Mouse (Mus musculus) hindbrain, embryonic 14.5 days (tissue): ENCODE measurements around the gene Serpina3b. TPM values are rescaled to one million over a fixed set of nuclear protein-coding genes. Genes with fewer than 3 reads are reported as not detected.
"Not testable (repeated sequence)": the region's sequence is repeated elsewhere in the genome, so short reads cannot be mapped to it uniquely, and the experiment has no call there.

Experiments
- ATAC-seq: fragments of 200-750 bp; cut with Nextera tagmentation; 2 replicates; pipeline ENCODE4 v1.8.0; 2017; ENCODE audit warnings: moderate number of reproducible peaks, mild to moderate bottlenecking, moderate TSS enrichment, moderate library complexity; ENCODE audit not compliant: low FRiP score
- DNase-seq: peaks from one replicate; pipeline ENCODE4 v3.0.0-alpha.2; 2015; ENCODE audit warnings: low spot score
- H3K27ac ChIP-seq: fragments of 300-500 bp; sonication (generic); 2 replicates; pipeline ENCODE4 v1.5.1; 2014; ENCODE audit warnings: mild to moderate bottlenecking, moderate library complexity
- H3K27me3 ChIP-seq: fragments of 300-500 bp; sonication (generic); 2 replicates; pipeline ENCODE4 v1.6.1; 2014; ENCODE audit warnings: mild to moderate bottlenecking, low read length, mixed read lengths; ENCODE audit not compliant: control insufficient read depth, insufficient read depth
- H3K36me3 ChIP-seq: fragments of 300-500 bp; sonication (generic); replicated peaks from 2 replicates; pipeline ENCODE4 v1.6.1; 2014; ENCODE audit not compliant: control insufficient read depth, insufficient read depth
- H3K4me1 ChIP-seq: fragments of 300-500 bp; sonication (generic); replicated peaks from 2 replicates; pipeline ENCODE4 v1.6.1; 2014; ENCODE audit warnings: antibody characterized with exemption, low read length, mixed read lengths; ENCODE audit not compliant: control insufficient read depth, insufficient read depth
- H3K4me2 ChIP-seq: fragments of 300-500 bp; sonication (generic); replicated peaks from 2 replicates; pipeline ENCODE4 v1.6.1; 2014; ENCODE audit warnings: mild to moderate bottlenecking, moderate library complexity
- H3K4me3 ChIP-seq: fragments of 300-500 bp; sonication (generic); replicated peaks from 2 replicates; pipeline ENCODE4 v1.5.1; 2014; ENCODE audit warnings: mild to moderate bottlenecking, low read length
- H3K9ac ChIP-seq: fragments of 300-500 bp; sonication (generic); 2 replicates; pipeline ENCODE4 v1.6.1; 2014
- H3K9me3 ChIP-seq: fragments of 300-500 bp; sonication (generic); 2 replicates; pipeline ENCODE4 v1.6.1; 2016; ENCODE audit warnings: low read length; ENCODE audit not compliant: control insufficient read depth
- WGBS: fragments of 180-500 bp; shearing (Covaris S2); extraction: QIAGEN DNeasy Blood & Tissue Kit; methylation state at CpG from one replicate; pipeline ENCODE4 v1.1.7; 2014; 5-methylcytosine and 5-hydroxymethylcytosine counted together
- polyA plus RNA-seq: library from polyadenylated mRNA; unstranded; fragments of >200 nt; fragmentation: Nextera tagmentation; extraction: Ambion mirVana; gene quantifications from 2 replicates; pipeline ENCODE4 v1.2.1, GENCODE M21; 2014

Gene Serpina3b
- polyA plus RNA-seq: 0.09 TPM in 1 of 2 replicates, not detected in the other

- Histone ChIP-seq H3K27ac (no peak within 1 kb of the TSS), H3K27me3 (no peaks in the 10 kb centered on the region), H3K9ac (no peak within 1 kb of the TSS), H3K9me3 (no peaks in the 10 kb centered on the region), H3K4me3 (no peak within 1 kb of the TSS), H3K4me1 (no peaks in the 10 kb centered on the region), H3K36me3 (no peaks in the 10 kb centered on the region), H3K4me2 (no peak within 1 kb of the TSS)
- 89% methylated on average over 5 of the region's 5 CpGs for WGBS
- ATAC-seq (no peak), DNase-seq (no peak)
Measured at GRCm38 (mm10) chr12:104127696-104128095, at the start of gene Serpina3b. Serpina3b (plus strand) TSS chr12:104127996.

GRCm38 (mm10) chr12:104090119-104090518 lies 37.7 kb upstream of the Serpina3b start:
- Histone ChIP-seq H3K9ac (no peak overlapping the region), H3K4me1 (no peaks in the 10 kb centered on the region), H3K27ac (no peak overlapping the region), H3K4me2 (no peak overlapping the region), H3K4me3 (no peak overlapping the region), H3K36me3 (no peaks in the 10 kb centered on the region), H3K9me3 (no peaks in the 10 kb centered on the region), H3K27me3 (no peaks in the 10 kb centered on the region)
- WGBS: 81% methylated on average over 2 of the region's 2 CpGs
- DNase-seq (no peak), ATAC-seq (no peak)

GRCm38 (mm10) chr12:104091303-104091702 lies 36.5 kb upstream of the Serpina3b start:
- no peak for DNase-seq
- Histone ChIP-seq H3K4me2 (no peak overlapping the region), H3K27ac (no peak overlapping the region), H3K9me3 (no peaks in the 10 kb centered on the region), H3K27me3 (no peaks in the 10 kb centered on the region), H3K4me3 (no peak overlapping the region), H3K9ac (no peak overlapping the region), H3K36me3 (no peaks in the 10 kb centered on the region), H3K4me1 (no peaks in the 10 kb centered on the region)
- 92% methylated on average over 1 of the region's 1 CpGs for WGBS
- ATAC-seq: no peak

GRCm38 (mm10) chr12:104100768-104101167 lies 27.0 kb upstream of the Serpina3b start, which contains the start of gene Serpina5:
Serpina5 (plus strand) TSS chr12:104101113.
- H3K4me3 ChIP-seq: no peak within 1 kb of the TSS
- 90% methylated on average over 6 of the region's 6 CpGs for WGBS
- no peaks in the 10 kb centered on the region for H3K36me3 ChIP-seq
- no peak for ATAC-seq
- no peaks in the 10 kb centered on the region for H3K9me3 ChIP-seq
- DNase-seq: no peak
- H3K4me1 ChIP-seq: no peaks in the 10 kb centered on the region
- no peaks in the 10 kb centered on the region for H3K27me3 ChIP-seq
- H3K4me2 ChIP-seq: no peak within 1 kb of the TSS
- H3K27ac ChIP-seq: no peak within 1 kb of the TSS
- no peak within 1 kb of the TSS for H3K9ac ChIP-seq

GRCm38 (mm10) chr12:104105847-104106246 lies 21.9 kb upstream of the Serpina3b start:
- Histone ChIP-seq H3K36me3 (no peaks in the 10 kb centered on the region), H3K27ac (no peak overlapping the region), H3K4me3 (no peak overlapping the region), H3K4me2 (no peak overlapping the region), H3K9ac (no peak overlapping the region), H3K27me3 (no peaks in the 10 kb centered on the region), H3K4me1 (no peaks in the 10 kb centered on the region), H3K9me3 (no peaks in the 10 kb centered on the region)
- no peak for ATAC-seq
- DNase-seq: no peak

- no peaks in the 10 kb centered on the region for H3K9me3 ChIP-seq
- H3K4me3 ChIP-seq: no peak overlapping the region
- H3K4me1 ChIP-seq: no peaks in the 10 kb centered on the region
- ATAC-seq: no peak
- H3K4me2 ChIP-seq: no peak overlapping the region
- no peak overlapping the region for H3K27ac ChIP-seq
- no peaks in the 10 kb centered on the region for H3K36me3 ChIP-seq
- DNase-seq: no peak
- H3K9ac ChIP-seq: no peak overlapping the region
- no peaks in the 10 kb centered on the region for H3K27me3 ChIP-seq
Measured at GRCm38 (mm10) chr12:104106919-104107318, 20.9 kb upstream of the Serpina3b start.

GRCm38 (mm10) chr12:104108507-104108906 lies 19.3 kb upstream of the Serpina3b start:
- no peak overlapping the region for H3K4me3 ChIP-seq
- no peaks in the 10 kb centered on the region for H3K4me1 ChIP-seq
- no peaks in the 10 kb centered on the region for H3K36me3 ChIP-seq
- H3K27ac ChIP-seq: no peak overlapping the region
- no peak overlapping the region for H3K9ac ChIP-seq
- no peak for DNase-seq
- no peaks in the 10 kb centered on the region for H3K9me3 ChIP-seq
- no peak overlapping the region for H3K4me2 ChIP-seq
- no peaks in the 10 kb centered on the region for H3K27me3 ChIP-seq
- WGBS: 92% methylated on average over 2 of the region's 2 CpGs
- no peak for ATAC-seq

GRCm38 (mm10) chr12:104112333-104112732 lies 15.5 kb upstream of the Serpina3b start, which contains the start of gene Serpina3a:
Serpina3a (plus strand) TSS chr12:104112724.
- H3K4me1 ChIP-seq, ATAC-seq: not testable (repeated sequence)
- WGBS: 90% methylated on average over 11 of the region's 11 CpGs

GRCm38 (mm10) chr12:104114921-104115579 lies 12.7 kb upstream of the Serpina3b start:
- H3K4me3 ChIP-seq: no peak overlapping the region
- DNase-seq (no peak), ATAC-seq (no peak)
- no peaks in the 10 kb centered on the region for H3K4me1 ChIP-seq
- no peaks in the 10 kb centered on the region for H3K27me3 ChIP-seq
- H3K9me3 ChIP-seq: no peaks in the 10 kb centered on the region
- 60% methylated on average over 3 of the region's 3 CpGs for WGBS
- no peak overlapping the region for H3K9ac ChIP-seq
- no peak overlapping the region for H3K4me2 ChIP-seq
- no peak overlapping the region for H3K27ac ChIP-seq
- H3K36me3 ChIP-seq: no peaks in the 10 kb centered on the region

More at GRCm38 (mm10) chr12:104112333-104112732, 15.5 kb upstream of the Serpina3b start, which contains the start of gene Serpina3a:
- not testable (repeated sequence) for H3K4me3 ChIP-seq, H3K36me3 ChIP-seq, H3K9ac ChIP-seq, H3K9me3 ChIP-seq, DNase-seq, H3K4me2 ChIP-seq, H3K27me3 ChIP-seq, H3K27ac ChIP-seq
